Mouse (Mus musculus): ENCODE measurements around the gene Gk. TPM values are rescaled to one million over a fixed set of nuclear protein-coding genes. Genes with fewer than 3 reads are reported as not detected.

The Gk gene
- total and polyA plus RNA-seq, 3 experiments: 12.9 to 29.6 (median 19.8) TPM

- Histone ChIP-seq H3K27ac (ENCODE audit: insufficient read depth, low read depth) (no peak overlapping the region), H3K4me1 (ENCODE audit: control insufficient read depth in 1 of 2, insufficient read depth in 2 of 2) (no peaks in the 10 kb centered on the region; a peak in 1 of 4 replicates), H3K27me3 (replicated peaks) (no peaks in the 10 kb centered on the region), H3K79me2 (replicated peaks; ENCODE audit: control insufficient read depth, extremely low read depth, insufficient read depth, poor library complexity, severe bottlenecking) (no peaks in the 10 kb centered on the region), H3K4me2 (ENCODE audit: insufficient read depth, low read depth, poor library complexity, severe bottlenecking) (no peak overlapping the region), H3K9ac (ENCODE audit: insufficient read depth, low read depth) (no peak overlapping the region), H3K9me3 (replicated peaks; ENCODE audit: low read length) (no peaks in the 10 kb centered on the region), H3K36me3 (replicated peaks in 1 of 2; ENCODE audit: control insufficient read depth in 1 of 2, insufficient read depth in 1 of 2, low read length in 1 of 2) (no peaks in the 10 kb centered on the region), H3K4me3 (replicated peaks in 1 of 3; ENCODE audit: low read depth in 2 of 3, low read length in 2 of 3, poor library complexity in 1 of 3) (no peak overlapping the region)
- in situ Hi-C loops (cut with MboI; ENCODE audit: low pct_ligation_motif_present, low pct_unique_long_range_greater_than_20kb, low sequenced_read_pairs): no loop called here
- no peak for TF ChIP-seq NELFE (IDR thresholded peaks at IDR 0.05; ENCODE audit: low read depth, low read length)
- no peak for TF ChIP-seq SIN3A (IDR thresholded peaks at IDR 0.05; ENCODE audit: low read length)
- no peak for TF ChIP-seq MXI1 (IDR thresholded peaks at IDR 0.05; ENCODE audit: low read depth, low read length)
- no peak for TF ChIP-seq USF1 (IDR thresholded peaks at IDR 0.05; ENCODE audit: low read depth, low read length)
- no peak for TF ChIP-seq CHD2 (IDR thresholded peaks at IDR 0.05; ENCODE audit: low read length)
- no peak for TF ChIP-seq RCOR1 (conservative IDR thresholded peaks at IDR 0.05; ENCODE audit: low read depth, low read length)
- TF ChIP-seq HCFC1 (IDR thresholded peaks at IDR 0.05; ENCODE audit: low read depth, low read length): no peak
- TF ChIP-seq E2F4 (IDR thresholded peaks at IDR 0.05; ENCODE audit: insufficient replicate concordance, low read depth, low read length): no peak
- TF ChIP-seq JUND (conservative IDR thresholded peaks at IDR 0.05; ENCODE audit: low read depth, low read length): no peak
- no peak for TF ChIP-seq RAD21 (IDR thresholded peaks at IDR 0.05; ENCODE audit: low read depth, low read length)
- TF ChIP-seq EP300 (IDR thresholded peaks at IDR 0.05; ENCODE audit: low read length): no peak
- no peak for TF ChIP-seq SMC3 (IDR thresholded peaks at IDR 0.05; ENCODE audit: low read depth, low read length)
- TF ChIP-seq NRF1 (IDR thresholded peaks at IDR 0.05; ENCODE audit: low read depth, low read length): no peak
- DNase-seq (ENCODE audit: extremely low read depth): no peak
- dilution Hi-C loops (cut with MboI; ENCODE audit: extremely low pct_ligation_motif_present, extremely low pct_unique_long_range_greater_than_20kb, low sequenced_read_pairs): no loop called here
Measured at GRCm38 (mm10) chrX:85797449-85797848, 20.8 kb upstream of the Gk start.

GRCm38 (mm10) chrX:85778346-85778745, 1.7 kb upstream of the Gk start:
- no peak overlapping the region for H3K9ac ChIP-seq (ENCODE audit: insufficient read depth, low read depth)
- in situ Hi-C loops (cut with MboI; ENCODE audit: low pct_ligation_motif_present, low pct_unique_long_range_greater_than_20kb, low sequenced_read_pairs): loop anchor here (10.0 kb wide), 1 partner anchor 96 kb away; the partner anchor contains the start of gene 5430427O19Rik
- H3K4me2 ChIP-seq (ENCODE audit: insufficient read depth, low read depth, poor library complexity, severe bottlenecking): no peak overlapping the region
- no peak for DNase-seq (ENCODE audit: extremely low read depth)
- H3K4me1 ChIP-seq (ENCODE audit: control insufficient read depth in 1 of 2, insufficient read depth in 2 of 2): peaks cover 0 to 11% of the 10 kb centered on the region in 2 experiments; a peak in 2 of 4 replicates
- no peaks in the 10 kb centered on the region for H3K9me3 ChIP-seq (replicated peaks; ENCODE audit: low read length)
- H3K4me3 ChIP-seq (replicated peaks in 1 of 3; ENCODE audit: low read depth in 2 of 3, low read length in 2 of 3, poor library complexity in 1 of 3): no peak overlapping the region
- dilution Hi-C loops (cut with MboI; ENCODE audit: extremely low pct_ligation_motif_present, extremely low pct_unique_long_range_greater_than_20kb, low sequenced_read_pairs): no loop called here
- H3K79me2 ChIP-seq (replicated peaks; ENCODE audit: control insufficient read depth, extremely low read depth, insufficient read depth, poor library complexity, severe bottlenecking): peaks cover 8% of the 10 kb centered on the region; the same call in 1 of the 2 replicates
- no peak overlapping the region for H3K27ac ChIP-seq (ENCODE audit: insufficient read depth, low read depth)
- H3K27me3 ChIP-seq (replicated peaks): no peaks in the 10 kb centered on the region
- no peaks in the 10 kb centered on the region for H3K36me3 ChIP-seq (replicated peaks in 1 of 2; ENCODE audit: control insufficient read depth in 1 of 2, insufficient read depth in 1 of 2, low read length in 1 of 2)
- TF ChIP-seq MYC (IDR thresholded peaks at IDR 0.05; ENCODE audit: low read depth, low read length): no peak
- TF ChIP-seq NELFE (IDR thresholded peaks at IDR 0.05; ENCODE audit: low read depth, low read length): no peak
- no peak for TF ChIP-seq ZNF384 (IDR thresholded peaks at IDR 0.05; ENCODE audit: low read depth, low read length)
- no peak for TF ChIP-seq EP300 (IDR thresholded peaks at IDR 0.05; ENCODE audit: low read length)
- TF ChIP-seq MAFK (IDR thresholded peaks at IDR 0.05; ENCODE audit: insufficient replicate concordance, low read length): no peak
- TF ChIP-seq UBTF (IDR thresholded peaks at IDR 0.05; ENCODE audit: low read depth, low read length): no peak
- no peak for TF ChIP-seq RAD21 (IDR thresholded peaks at IDR 0.05; ENCODE audit: low read depth, low read length)
- no peak for TF ChIP-seq ETS1 (conservative IDR thresholded peaks at IDR 0.05; ENCODE audit: low read depth, low read length)
- no peak for TF ChIP-seq MXI1 (IDR thresholded peaks at IDR 0.05; ENCODE audit: low read depth, low read length)
- no peak for TF ChIP-seq CHD1 (IDR thresholded peaks at IDR 0.05; ENCODE audit: low read depth, low read length)
- TF ChIP-seq TBP (conservative IDR thresholded peaks at IDR 0.05; ENCODE audit: low read depth, low read length): no peak
- TF ChIP-seq IRF4 (IDR thresholded peaks at IDR 0.05; ENCODE audit: low read depth, low read length): no peak
- no peak for TF ChIP-seq JUN (IDR thresholded peaks at IDR 0.05; ENCODE audit: insufficient read depth, low read depth, low read length)
